Mouse (Mus musculus) urinary bladder, postnatal 36 days (tissue): ENCODE data around the gene Stau1.

Experiments
- DNase-seq, 2 experiments: peaks; one replicate each; pipeline ENCODE4 v3.0.0; 2022; ENCODE audit warnings: low spot score in 2 of 2, mixed read lengths in 1 of 2

Stau1 gene

DNA sequence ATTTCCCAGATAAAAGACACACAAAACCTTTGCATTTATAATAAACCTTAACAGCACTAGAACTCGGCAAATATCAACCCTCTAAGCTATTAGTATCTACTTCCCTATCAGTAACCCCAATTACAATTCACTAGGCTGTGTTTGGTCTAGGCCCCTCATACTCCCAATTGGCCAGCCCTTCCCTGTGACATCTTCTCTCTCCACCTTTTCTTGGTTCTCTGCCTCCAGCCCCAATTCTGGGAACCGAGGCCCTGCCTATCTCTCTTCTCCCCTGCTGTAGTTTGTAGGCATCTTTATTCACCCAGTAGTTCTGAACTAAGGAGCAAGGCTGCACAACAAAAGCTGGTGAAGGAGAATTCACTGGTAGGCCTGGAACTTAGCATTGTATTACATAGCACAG, 72.1 kb downstream of the Stau1 start:
- no peak for DNase-seq

DNA sequence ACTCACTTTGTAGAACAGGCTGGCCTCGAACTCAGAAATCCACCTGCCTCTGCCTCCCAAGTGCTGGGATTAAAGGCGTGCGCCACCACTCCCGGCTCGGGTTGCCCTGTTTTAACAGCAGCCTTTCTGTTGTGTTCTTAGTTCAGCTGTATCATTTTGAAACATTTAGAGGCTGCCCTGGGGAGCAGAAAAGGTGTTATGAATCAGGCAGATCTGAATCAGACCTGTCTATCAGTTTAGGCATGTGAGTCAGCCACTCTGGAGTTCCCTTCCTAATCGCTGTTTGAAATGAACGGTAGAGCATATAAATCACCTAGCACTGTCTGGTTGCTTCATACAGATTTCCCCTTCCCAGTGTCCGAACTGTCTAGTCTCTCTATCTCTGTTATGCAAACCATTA, 85.6 kb downstream of the Stau1 start:
- no peak for DNase-seq

DNA sequence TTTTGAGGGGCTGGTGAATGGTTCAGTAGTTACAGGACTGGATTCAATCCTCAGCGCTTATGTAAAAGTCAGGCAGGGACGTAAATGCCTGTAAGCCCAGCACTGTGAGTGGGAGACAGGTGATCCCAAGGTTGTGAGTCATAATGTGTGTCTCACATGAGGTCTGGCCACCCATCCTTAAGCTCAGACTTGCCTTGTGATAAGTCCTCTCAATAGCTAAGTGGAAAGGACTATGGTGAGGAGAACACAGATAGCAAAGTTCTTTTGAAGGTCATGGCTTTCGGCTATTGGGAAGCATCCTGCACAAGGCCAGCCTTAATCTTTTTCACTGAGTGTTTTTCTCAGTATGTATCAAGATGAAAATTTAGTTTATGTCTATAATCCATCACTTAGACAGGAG, 86.4 kb downstream of the Stau1 start:
- no peak for DNase-seq

GRCm38 (mm10) chr2:166906523-166907182, 89.4 kb downstream of the Stau1 start:
- no peak for DNase-seq

- peak; percentile 96 to 97 for DNase-seq
Measured at GRCm38 (mm10) chr2:166905711-166906522, 90.2 kb downstream of the Stau1 start, which contains the start of gene Cse1l. Gene Cse1l, plus strand, starts transcription at chr2:166906040.

DNA sequence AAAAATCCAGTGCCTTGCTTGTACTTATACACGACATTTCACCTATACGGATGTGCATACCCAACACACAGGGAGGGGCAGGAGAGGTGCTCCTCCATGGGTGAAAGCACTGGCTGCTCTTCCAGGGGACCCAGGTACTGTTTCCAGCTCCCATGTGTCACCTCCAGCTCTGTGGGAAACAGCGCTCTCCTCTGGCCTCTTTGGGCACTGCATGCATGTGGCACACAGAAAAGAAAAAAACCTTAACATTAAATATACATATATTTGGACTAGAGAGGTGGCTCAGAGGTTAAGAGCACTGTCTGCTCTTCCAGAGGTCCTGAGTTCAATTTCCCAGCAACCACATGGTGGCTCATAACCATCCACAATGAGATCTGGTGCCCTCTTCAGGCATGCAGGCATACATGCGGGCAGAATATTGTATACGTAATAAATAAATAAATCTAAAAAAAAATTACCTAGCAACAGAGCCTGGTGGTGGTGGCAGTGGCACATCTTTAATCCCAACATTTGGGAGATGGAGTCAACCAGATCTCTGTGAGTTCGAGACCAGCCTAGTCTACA, 92.3 kb downstream of the Stau1 start:
- no peak for DNase-seq

DNA sequence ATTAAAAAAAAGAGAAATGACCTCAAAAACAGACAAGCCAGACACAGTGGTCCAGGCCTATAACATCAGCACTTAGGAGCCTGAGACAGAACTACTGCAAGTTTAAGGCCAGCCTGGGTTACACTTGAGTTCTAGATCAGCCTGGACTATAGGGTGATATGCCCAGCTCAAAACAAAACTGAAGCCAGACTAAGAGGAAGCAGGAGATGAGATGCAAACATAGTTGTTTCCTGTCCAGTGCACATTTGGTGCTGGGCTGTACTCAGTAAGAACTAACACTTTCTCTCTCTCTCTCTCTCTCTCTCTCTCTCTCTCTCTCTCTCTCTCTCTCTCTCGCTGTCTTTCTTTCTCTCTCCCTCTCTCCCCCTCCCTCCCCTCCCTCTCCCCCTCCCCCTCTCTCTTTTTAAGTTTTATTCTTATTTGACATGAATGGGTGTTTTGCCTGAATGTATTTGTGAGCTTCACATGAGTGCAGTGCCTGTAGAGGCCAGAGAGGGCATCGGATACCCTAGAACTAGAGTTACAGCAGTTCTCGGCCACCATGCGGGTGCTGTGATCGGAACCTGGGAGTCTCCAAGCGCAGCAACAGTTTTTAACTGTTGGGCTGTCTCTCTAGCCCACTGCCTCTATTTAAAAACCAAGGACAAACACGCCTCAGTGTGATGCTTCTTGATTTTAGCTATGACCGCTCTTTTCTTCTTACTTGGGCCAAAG, 95.2 kb downstream of the Stau1 start:
- DNase-seq, result no peak

GRCm38 (mm10) chr2:166899746-166900145, 96.4 kb downstream of the Stau1 start:
- no peak for DNase-seq

GRCm38 (mm10) chr2:166899161-166899560, 96.9 kb downstream of the Stau1 start:
- DNase-seq, result no peak
